Mouse (Mus musculus): Measurements from ENCODE around the gene Idh3g.
A peak's percentile ranks its signal among the peaks of the same experiment; 100 is the strongest.
"Not testable (repeated sequence)": the region's sequence is repeated elsewhere in the genome, so short reads cannot be mapped to it uniquely, and the experiment has no call there.

Idh3g gene

DNA sequence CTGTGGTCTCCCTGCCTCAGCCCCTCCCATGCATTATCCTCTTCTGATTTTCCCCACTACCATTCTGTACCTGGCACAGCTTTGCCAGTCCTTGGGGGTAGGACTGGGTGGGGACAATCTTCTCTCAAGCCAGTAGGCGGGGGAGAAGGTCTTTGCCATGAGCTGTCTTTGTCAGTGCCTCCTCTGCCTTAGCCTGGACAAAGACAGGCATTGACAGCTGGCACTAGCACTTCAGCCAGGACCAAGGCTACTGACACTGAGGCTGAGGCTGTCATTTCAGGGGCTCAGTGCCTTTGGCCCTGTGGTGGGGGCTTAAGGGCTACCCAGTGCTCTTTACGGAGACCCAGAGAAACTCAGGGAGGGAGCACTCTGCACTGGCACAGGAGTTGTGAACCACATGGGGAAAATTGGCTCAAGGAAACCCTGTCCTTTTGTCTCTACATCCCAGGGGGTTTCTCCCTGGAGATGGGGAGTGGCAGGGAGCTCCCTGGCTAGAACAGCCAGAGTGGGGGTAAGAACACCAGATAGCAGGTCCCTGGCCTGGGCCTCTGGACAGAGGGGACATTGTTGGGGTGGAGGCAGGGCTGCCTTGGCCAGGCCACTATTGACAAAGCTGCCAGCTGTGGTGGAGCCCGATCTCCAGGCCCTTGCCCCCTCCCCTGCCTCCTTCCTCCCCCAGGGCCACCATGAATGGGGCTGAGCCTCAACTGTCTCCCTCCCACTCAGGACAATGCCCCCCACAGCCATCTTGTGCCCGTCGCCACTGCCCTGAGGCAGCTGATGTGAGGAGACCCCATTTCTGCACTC lies 30.2 kb downstream of the Idh3g start, which contains the start of gene Plxnb3:
Gene Plxnb3 (plus strand): TSS at position 757 of the 807 bp plus-strand sequence.
- DNase-seq (ENCODE audit: low read depth, low spot score), result no peak

DNA sequence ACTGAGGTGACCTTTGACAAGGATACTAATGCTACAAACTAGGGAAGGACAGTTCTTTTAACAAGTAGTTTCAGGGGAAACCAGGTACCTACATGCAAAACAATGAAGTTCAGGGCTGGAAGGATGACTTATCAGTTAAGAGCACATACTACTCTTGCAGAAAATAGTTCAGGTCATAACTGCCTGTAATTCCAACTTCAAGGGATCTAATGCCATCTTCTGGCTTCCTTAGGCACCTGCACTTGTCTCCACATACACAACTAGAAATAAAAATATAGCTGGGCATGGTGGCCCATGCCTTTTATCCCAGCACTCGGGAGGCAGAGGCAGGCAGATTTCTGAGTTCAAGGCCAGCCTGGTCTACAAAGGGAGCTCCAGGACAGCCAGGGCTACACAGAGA lies 37.7 kb downstream of the Idh3g start:
- peak; percentile 24 for DNase-seq (ENCODE audit: low read depth, low spot score)

DNA sequence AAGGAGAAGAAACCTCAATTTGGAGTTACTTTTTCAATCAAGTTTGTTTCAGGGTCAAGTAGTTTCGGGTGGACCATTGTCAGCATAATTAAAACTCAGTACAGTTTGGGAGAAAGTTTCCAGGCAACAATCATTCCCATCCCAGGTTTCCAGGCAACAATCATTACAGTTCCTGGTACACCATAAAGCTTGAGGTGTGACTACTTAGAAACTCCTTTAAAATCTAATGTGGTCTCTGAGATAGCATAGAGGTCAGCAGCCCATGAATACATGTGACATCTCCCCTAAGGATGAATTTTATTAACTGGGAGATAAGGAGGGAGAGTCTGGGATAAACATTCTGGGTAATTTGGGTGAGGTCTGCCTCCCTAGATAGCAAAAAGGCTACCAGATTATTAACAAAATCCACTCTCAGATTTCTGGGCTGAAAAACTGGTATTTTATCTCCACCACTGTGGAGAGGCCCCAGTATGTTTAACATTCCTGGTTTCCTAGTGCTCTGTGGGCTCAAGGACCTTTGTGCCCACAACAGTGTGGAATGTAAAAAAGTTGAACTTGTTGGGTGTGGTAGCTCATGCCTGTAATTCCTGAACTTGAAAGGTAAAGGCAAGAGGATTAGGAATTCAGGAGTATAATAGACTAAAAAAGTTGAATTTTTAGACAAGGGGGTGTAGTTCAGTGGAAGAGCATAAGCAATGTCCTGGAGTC lies 41.8 kb downstream of the Idh3g start:
- no peak for DNase-seq (ENCODE audit: low read depth, low spot score)

DNA sequence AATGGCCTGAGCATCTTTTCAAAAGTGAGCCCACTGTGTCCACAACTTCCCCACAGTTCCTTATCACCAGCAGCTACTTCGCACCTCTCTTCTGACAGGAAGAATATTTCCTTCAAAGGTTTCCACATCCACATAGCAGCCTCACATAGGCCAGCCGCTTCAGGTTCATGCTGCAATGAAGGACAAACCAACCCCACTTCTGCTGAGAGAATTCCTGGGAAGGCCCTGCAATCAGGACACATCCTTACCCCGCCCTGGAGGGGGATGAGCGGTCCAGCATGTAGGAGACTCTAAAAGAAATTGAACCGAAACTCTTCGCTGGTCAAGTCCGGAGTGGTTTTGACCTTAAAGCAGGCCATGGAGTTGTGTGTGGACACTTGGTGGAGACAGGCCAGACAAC lies 46.9 kb downstream of the Idh3g start:
- not testable (repeated sequence) for DNase-seq (ENCODE audit: low read depth, low spot score)

DNA sequence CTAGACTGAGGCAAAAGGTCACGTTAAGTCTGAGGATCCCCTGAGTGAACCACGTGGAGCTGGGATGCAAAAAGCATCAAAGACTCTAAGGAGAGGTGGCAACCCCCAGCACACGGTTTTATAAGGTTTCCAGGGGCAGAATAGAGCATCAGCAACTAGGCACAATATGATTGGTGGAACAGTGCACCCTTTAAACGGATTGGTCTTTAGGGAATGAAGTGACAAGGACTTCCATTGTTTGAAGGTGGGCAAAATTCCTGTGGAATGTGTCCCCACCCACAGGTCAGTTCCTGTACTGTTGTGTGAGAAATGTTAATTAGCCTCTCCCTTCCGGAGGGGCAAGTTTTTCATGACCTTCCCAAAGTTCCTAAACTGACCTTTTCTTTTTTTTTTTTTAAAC lies 47.5 kb downstream of the Idh3g start:
- no peak for DNase-seq (ENCODE audit: low read depth, low spot score)

DNA sequence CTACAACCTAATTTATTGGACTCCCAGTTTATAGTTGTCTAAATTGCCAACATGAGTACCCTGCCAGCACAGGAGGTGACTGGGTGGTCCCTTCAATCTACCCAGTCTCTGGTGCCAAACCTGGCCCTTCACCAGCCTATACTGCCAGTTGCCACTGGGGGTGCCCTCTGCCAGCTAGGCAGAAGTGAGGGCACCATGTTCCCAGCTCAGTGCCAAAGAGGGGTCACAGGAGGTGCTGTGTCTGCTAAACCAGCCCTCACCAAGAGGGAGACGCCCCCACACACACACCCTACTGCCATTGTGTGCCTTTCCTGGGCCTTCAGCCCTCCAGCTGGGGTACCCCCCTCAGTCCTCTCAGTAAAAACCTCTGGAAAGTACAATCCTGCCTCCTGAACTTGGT lies 48.5 kb downstream of the Idh3g start:
- peak; percentile 8 for DNase-seq (ENCODE audit: low read depth, low spot score)

DNA sequence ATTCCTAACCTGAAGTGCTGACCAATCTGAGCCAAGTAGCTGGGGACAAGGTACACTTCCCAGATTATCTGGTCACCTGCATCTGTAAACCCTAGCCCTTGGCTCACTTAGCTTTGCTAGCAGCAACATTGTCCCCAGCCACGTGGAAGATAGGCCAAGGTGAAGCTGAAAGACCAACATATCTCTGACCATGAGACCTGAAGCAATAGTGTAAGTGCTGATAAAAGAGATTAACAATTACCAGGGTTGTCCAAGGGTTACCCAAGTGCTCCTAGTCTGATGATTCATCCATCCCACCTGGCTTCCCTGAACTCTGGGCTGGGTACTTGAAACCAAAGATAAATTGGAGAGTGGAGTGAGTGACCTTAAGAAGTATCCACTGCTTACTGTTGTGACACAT lies 55.8 kb downstream of the Idh3g start:
- no peak for DNase-seq (ENCODE audit: low read depth, low spot score)
